Mouse (Mus musculus): Measurements from ENCODE around the gene Zfp995.
"Not testable (repeated sequence)": the region's sequence is repeated elsewhere in the genome, so short reads cannot be mapped to it uniquely, and the experiment has no call there.

- not testable (repeated sequence) for TF ChIP-seq CTCF (IDR thresholded peaks at IDR 0.05; ENCODE audit: extremely low read depth, insufficient read depth, insufficient read length, insufficient replicate concordance); POLR2A (IDR thresholded peaks at IDR 0.05; ENCODE audit: low read depth, low read length)
Measured at GRCm38 (mm10) chr17:21909456-21910052, at the start of gene Zfp995.

Data from spleen, adult 2 months (tissue).